Mouse (Mus musculus) MN1 (cell line): ENCODE measurements at regions not wholly inside any gene's neighbourhood (a gene's known extent, or its start where the extent isn't known, plus 50 kb on each side); places are given as distances from the start of the nearest gene placed in this dataset.

Experiments used
- DNase-seq: peaks from one replicate; pipeline ENCODE4 v3.0.0-alpha.2; 2016; ENCODE audit warnings: low spot score

GRCm38 (mm10) chr15:36916998-36917397 lies 90.6 kb downstream of the Zfp706 start:
- no peak for DNase-seq

- no peak for DNase-seq
Observed at GRCm38 (mm10) chr15:36914239-36915100, 93.1 kb downstream of the Zfp706 start.

GRCm38 (mm10) chr15:36913308-36913707 lies 94.3 kb downstream of the Zfp706 start:
- DNase-seq: no peak

GRCm38 (mm10) chr15:36910272-36910671 lies 97.3 kb downstream of the Zfp706 start:
- no peak for DNase-seq

- DNase-seq: no peak
Observed at GRCm38 (mm10) chr15:36909494-36909893, 98.1 kb downstream of the Zfp706 start.

- no peak for DNase-seq
Observed at GRCm38 (mm10) chr15:36906789-36907188, 100.8 kb downstream of the Zfp706 start.

GRCm38 (mm10) chr15:36906052-36906451 lies 101.5 kb downstream of the Zfp706 start:
- DNase-seq: no peak

GRCm38 (mm10) chr15:36903922-36904321 lies 103.7 kb downstream of the Zfp706 start:
- no peak for DNase-seq

GRCm38 (mm10) chr15:36903309-36903708 lies 104.3 kb downstream of the Zfp706 start:
- no peak for DNase-seq

GRCm38 (mm10) chr15:36901830-36902285 lies 105.7 kb downstream of the Zfp706 start:
- DNase-seq: peak; percentile 81

GRCm38 (mm10) chr15:36901350-36901749 lies 106.2 kb downstream of the Zfp706 start:
- no peak for DNase-seq

GRCm38 (mm10) chr15:36900940-36901339 lies 106.6 kb downstream of the Zfp706 start:
- no peak for DNase-seq

GRCm38 (mm10) chr15:36899882-36900281 lies 107.7 kb downstream of the Zfp706 start:
- DNase-seq: no peak

GRCm38 (mm10) chr15:36898857-36899523 lies 108.6 kb downstream of the Zfp706 start:
- DNase-seq: no peak

GRCm38 (mm10) chr15:36898326-36898725 lies 109.2 kb downstream of the Zfp706 start:
- DNase-seq: no peak

- DNase-seq: no peak
Observed at GRCm38 (mm10) chr15:36896265-36896664, 111.3 kb downstream of the Zfp706 start.

GRCm38 (mm10) chr15:36895031-36895430 lies 112.5 kb downstream of the Zfp706 start:
- DNase-seq: no peak

GRCm38 (mm10) chr15:36893407-36893969 lies 114.1 kb downstream of the Zfp706 start:
- DNase-seq: no peak

GRCm38 (mm10) chr15:36892576-36893205 lies 114.9 kb downstream of the Zfp706 start:
- no peak for DNase-seq

GRCm38 (mm10) chr15:36891851-36892250 lies 115.7 kb downstream of the Zfp706 start:
- no peak for DNase-seq

- no peak for DNase-seq
Observed at GRCm38 (mm10) chr15:36891296-36891695, 116.3 kb downstream of the Zfp706 start.

GRCm38 (mm10) chr15:36889072-36889471 lies 118.5 kb downstream of the Zfp706 start:
- no peak for DNase-seq
